Mouse (Mus musculus) heart, adult 8-10 months (tissue): ENCODE data around the gene Hmgb2. TPM values are rescaled to one million over a fixed set of nuclear protein-coding genes. Genes with fewer than 3 reads are reported as not detected.
"Not testable (repeated sequence)": the region's sequence is repeated elsewhere in the genome, so short reads cannot be mapped to it uniquely, and the experiment has no call there.

ENCODE experiments used
- DNase-seq: peaks from one replicate; pipeline ENCODE4 v3.0.0; 2022; ENCODE audit warnings: low spot score
- total RNA-seq, 4 experiments: library from RNA; stranded (reverse); gene quantifications; 2 replicates each; pipeline ENCODE4 v1.2.4; 2022

The Hmgb2 gene
- 10 to 100 TPM; 14.2 to 17.3 (median 14.8) TPM for total RNA-seq

- DNase-seq = peak; percentile 100
Observed at GRCm38 (mm10) chr8:57511316-57512118, at the start of gene Hmgb2. Gene Hmgb2 (plus strand): TSS chr8:57511907.

GRCm38 (mm10) chr8:57462839-57463238, 48.9 kb upstream of the Hmgb2 start:
- DNase-seq = no peak

GRCm38 (mm10) chr8:57463757-57464156, 48.0 kb upstream of the Hmgb2 start:
- no peak for DNase-seq

GRCm38 (mm10) chr8:57468624-57469023, 43.1 kb upstream of the Hmgb2 start:
- peak; percentile 88 for DNase-seq

GRCm38 (mm10) chr8:57470863-57471262, 40.8 kb upstream of the Hmgb2 start:
- DNase-seq = no peak

GRCm38 (mm10) chr8:57473751-57474150, 38.0 kb upstream of the Hmgb2 start:
- no peak for DNase-seq

- DNase-seq = no peak
Observed at GRCm38 (mm10) chr8:57478406-57478805, 33.3 kb upstream of the Hmgb2 start.

GRCm38 (mm10) chr8:57479700-57480099, 32.0 kb upstream of the Hmgb2 start:
- no peak for DNase-seq

- DNase-seq = no peak
Observed at GRCm38 (mm10) chr8:57480606-57481005, 31.1 kb upstream of the Hmgb2 start.

GRCm38 (mm10) chr8:57486491-57487440, 24.9 kb upstream of the Hmgb2 start:
- peak; percentile 31 for DNase-seq

- DNase-seq = peak; percentile 99
Observed at GRCm38 (mm10) chr8:57487441-57488155, 24.1 kb upstream of the Hmgb2 start, which contains the start of gene Sap30. Gene Sap30 (minus strand): TSS chr8:57487860.

- DNase-seq = peak; percentile 57
Observed at GRCm38 (mm10) chr8:57488312-57488765, 23.4 kb upstream of the Hmgb2 start.

GRCm38 (mm10) chr8:57489366-57489765, 22.3 kb upstream of the Hmgb2 start:
- no peak for DNase-seq

- DNase-seq = no peak
Observed at GRCm38 (mm10) chr8:57489896-57490295, 21.8 kb upstream of the Hmgb2 start.

GRCm38 (mm10) chr8:57491873-57492272, 19.8 kb upstream of the Hmgb2 start:
- no peak for DNase-seq

GRCm38 (mm10) chr8:57498494-57498846, 13.2 kb upstream of the Hmgb2 start:
- no peak for DNase-seq

- peak; percentile 51 for DNase-seq
Observed at GRCm38 (mm10) chr8:57498847-57499511, 12.7 kb upstream of the Hmgb2 start.

GRCm38 (mm10) chr8:57503641-57504040, 8.1 kb upstream of the Hmgb2 start:
- no peak for DNase-seq

GRCm38 (mm10) chr8:57505500-57505899, 6.2 kb upstream of the Hmgb2 start:
- not testable (repeated sequence) for DNase-seq

- DNase-seq = no peak
Observed at GRCm38 (mm10) chr8:57507556-57508063, 4.1 kb upstream of the Hmgb2 start.

- no peak for DNase-seq
Observed at GRCm38 (mm10) chr8:57508657-57509056, 3.0 kb upstream of the Hmgb2 start.
